Mouse (Mus musculus) MEL (cell line): ENCODE measurements around the gene Ctsw. TPM values are rescaled to one million over a fixed set of nuclear protein-coding genes. Genes with fewer than 3 reads are reported as not detected.
A peak's percentile ranks its signal among the peaks of the same experiment; 100 is the strongest.

Source experiments
- DNase-seq: peaks from one replicate; pipeline ENCODE4 v3.0.0; 2011; ENCODE audit warnings: low read depth, low spot score
- H3K27ac ChIP-seq: 2 replicates; pipeline ENCODE4 v1.5.1; 2012; ENCODE audit warnings: low read depth, mild to moderate bottlenecking, control low read depth, low read length, moderate library complexity; ENCODE audit not compliant: control insufficient read depth
- H3K27me3 ChIP-seq, 2 experiments: fragments of 150-350 bp in 1 of 2; sonication (generic) in 1 of 2; 2 replicates each; pipeline ENCODE4 v1.6.1; 2012; ENCODE audit warnings: low read length in 2 of 2, mild to moderate bottlenecking in 2 of 2, improper control_type of control experiment in 1 of 2, moderate library complexity in 1 of 2; ENCODE audit not compliant: insufficient read depth in 2 of 2, control insufficient read depth in 1 of 2
- H3K36me3 ChIP-seq, 2 experiments: 2 replicates each; pipeline ENCODE4 v1.6.1; 2012 to 2014; ENCODE audit warnings: low read length in 2 of 2, improper control_type of control experiment in 1 of 2, inconsistent platforms in 1 of 2, mild to moderate bottlenecking in 1 of 2; ENCODE audit not compliant: insufficient read depth in 2 of 2, control insufficient read depth in 1 of 2
- H3K4me1 ChIP-seq, 2 experiments: fragments of 150-350 bp in 1 of 2; sonication (generic) in 1 of 2; 2 replicates each; pipeline ENCODE4 v1.6.1; 2012; ENCODE audit warnings: low read length in 2 of 2, improper control_type of control experiment in 1 of 2, mild to moderate bottlenecking in 1 of 2; ENCODE audit not compliant: insufficient read depth in 2 of 2, control insufficient read depth in 1 of 2
- H3K4me3 ChIP-seq, 2 experiments: fragments of 150-350 bp in 1 of 2; sonication (generic) in 1 of 2; 2 replicates each; pipeline ENCODE4 v1.5.1; 2012; ENCODE audit warnings: low read depth in 2 of 2, low read length in 2 of 2, mild to moderate bottlenecking in 2 of 2, moderate library complexity in 2 of 2, control low read depth in 1 of 2, improper control_type of control experiment in 1 of 2; ENCODE audit not compliant: control insufficient read depth in 1 of 2, insufficient read depth in 1 of 2
- H3K79me2 ChIP-seq: 2 replicates; pipeline ENCODE4 v1.6.1; 2012; ENCODE audit warnings: mild to moderate bottlenecking, low read length, moderate library complexity; ENCODE audit not compliant: control insufficient read depth, poor library complexity, insufficient read depth
- H3K9ac ChIP-seq: 2 replicates; pipeline ENCODE4 v1.6.1; 2012; ENCODE audit warnings: low read depth, mild to moderate bottlenecking, control low read depth, low read length, moderate library complexity; ENCODE audit not compliant: control insufficient read depth, poor library complexity, severe bottlenecking
- H3K9me3 ChIP-seq: fragments of 150-350 bp; sonication (generic); replicated peaks from 2 replicates; pipeline ENCODE4 v1.6.1; 2012; ENCODE audit warnings: mild to moderate bottlenecking, low read length, improper control_type of control experiment, moderate library complexity; ENCODE audit not compliant: insufficient read depth
- BHLHE40 ChIP-seq: IDR thresholded peaks from 2 replicates; pipeline ENCODE4 v1.6.1; 2012; ENCODE audit warnings: low read depth, mild to moderate bottlenecking, inconsistent platforms, low read length, improper control_type of control experiment, borderline replicate concordance
- CHD1 ChIP-seq: IDR thresholded peaks from 2 replicates; pipeline ENCODE4 v1.6.1; 2012; ENCODE audit warnings: low read depth, mild to moderate bottlenecking, inconsistent platforms, low read length, improper control_type of control experiment
- CHD2 ChIP-seq: IDR thresholded peaks from 2 replicates; pipeline ENCODE4 v1.6.1; 2011; ENCODE audit warnings: low read length, improper control_type of control experiment
- E2F4 ChIP-seq: IDR thresholded peaks from 2 replicates; pipeline ENCODE4 v1.6.1; 2011; ENCODE audit warnings: low read depth, low read length, improper control_type of control experiment, borderline replicate concordance
- ELF1 ChIP-seq: IDR thresholded peaks from 2 replicates; pipeline ENCODE4 v1.6.1; 2014; ENCODE audit warnings: low read depth, mild to moderate bottlenecking, inconsistent platforms, low read length, improper control_type of control experiment, moderate library complexity
- EP300 ChIP-seq, 2 experiments: IDR thresholded peaks; 2 replicates each; pipeline ENCODE4 v1.6.1; 2011; ENCODE audit warnings: improper control_type of control experiment in 2 of 2, low read length in 2 of 2, low read depth in 1 of 2, mild to moderate bottlenecking in 1 of 2
- ETS1 ChIP-seq: IDR thresholded peaks from 2 replicates; pipeline ENCODE4 v1.6.1; 2012; ENCODE audit warnings: low read depth, mild to moderate bottlenecking, inconsistent platforms, low read length, improper control_type of control experiment, moderate library complexity
- GABPA ChIP-seq: IDR thresholded peaks from 2 replicates; pipeline ENCODE4 v1.6.1; 2012; ENCODE audit warnings: low read depth, mild to moderate bottlenecking, inconsistent platforms, low read length, improper control_type of control experiment, moderate library complexity
- GATA1 ChIP-seq: IDR thresholded peaks from 2 replicates; pipeline ENCODE4 v1.6.1; 2011; ENCODE audit warnings: low read depth, low read length, improper control_type of control experiment
- HCFC1 ChIP-seq: IDR thresholded peaks from 2 replicates; pipeline ENCODE4 v1.6.1; 2012; ENCODE audit warnings: low read depth, mild to moderate bottlenecking, inconsistent platforms, low read length, improper control_type of control experiment, moderate library complexity
- JUND ChIP-seq: IDR thresholded peaks from 2 replicates; pipeline ENCODE4 v1.6.1; 2011; ENCODE audit warnings: low read depth, mild to moderate bottlenecking, improper control_type of control experiment, low read length
- KAT2A ChIP-seq: conservative IDR thresholded peaks from 2 replicates; pipeline ENCODE4 v1.6.1; 2012; ENCODE audit warnings: low read depth, low read length, improper control_type of control experiment, inconsistent platforms
- MAFK ChIP-seq: IDR thresholded peaks from 2 replicates; pipeline ENCODE4 v1.6.1; 2011; ENCODE audit warnings: low read depth, mild to moderate bottlenecking, low read length, improper control_type of control experiment, borderline replicate concordance
- MAX ChIP-seq: IDR thresholded peaks from 2 replicates; pipeline ENCODE4 v1.6.1; 2011; ENCODE audit warnings: low read length, improper control_type of control experiment
- MAZ ChIP-seq: IDR thresholded peaks from 2 replicates; pipeline ENCODE4 v1.6.1; 2012; ENCODE audit warnings: low read depth, mild to moderate bottlenecking, inconsistent platforms, low read length, improper control_type of control experiment
- MEF2A ChIP-seq: IDR thresholded peaks from 2 replicates; pipeline ENCODE4 v1.6.1; 2014; ENCODE audit warnings: low read depth, mild to moderate bottlenecking, inconsistent platforms, low read length, improper control_type of control experiment; ENCODE audit not compliant: poor library complexity, insufficient replicate concordance, severe bottlenecking; ENCODE audit errors: extremely low read depth
- MXI1 ChIP-seq: IDR thresholded peaks from 2 replicates; pipeline ENCODE4 v1.6.1; 2011; ENCODE audit warnings: mild to moderate bottlenecking, low read depth, low read length, improper control_type of control experiment
- MYB ChIP-seq: IDR thresholded peaks from 2 replicates; pipeline ENCODE4 v1.6.1; 2011; ENCODE audit warnings: mild to moderate bottlenecking, low read depth, low read length, improper control_type of control experiment
- MYC ChIP-seq: IDR thresholded peaks from 2 replicates; pipeline ENCODE4 v1.6.1; 2011; ENCODE audit warnings: low read depth, mild to moderate bottlenecking, low read length, improper control_type of control experiment, moderate library complexity
- NELFE ChIP-seq: IDR thresholded peaks from 2 replicates; pipeline ENCODE4 v1.6.1; 2011; ENCODE audit warnings: low read depth, low read length, improper control_type of control experiment
- NRF1 ChIP-seq: IDR thresholded peaks from 2 replicates; pipeline ENCODE4 v1.6.1; 2014; ENCODE audit warnings: low read depth, mild to moderate bottlenecking, inconsistent platforms, low read length, improper control_type of control experiment, moderate library complexity; ENCODE audit not compliant: poor library complexity, insufficient read depth, severe bottlenecking
- POLR2A ChIP-seq, 2 experiments: IDR thresholded peaks; 2 replicates each; pipeline ENCODE4 v1.6.1; 2011 to 2012; ENCODE audit warnings: low read length in 2 of 2, mild to moderate bottlenecking in 2 of 2, control low read depth in 1 of 2, improper control_type of control experiment in 1 of 2, low read depth in 1 of 2, moderate library complexity in 1 of 2; ENCODE audit not compliant: control insufficient read depth in 1 of 2, insufficient read depth in 1 of 2, poor library complexity in 1 of 2
- POLR2AphosphoS2 ChIP-seq: IDR thresholded peaks from 2 replicates; pipeline ENCODE4 v1.6.1; 2011; ENCODE audit warnings: low read length, improper control_type of control experiment
- POLR2AphosphoS5 ChIP-seq: IDR thresholded peaks from 2 replicates; pipeline ENCODE4 v1.6.1; 2012; ENCODE audit warnings: low read depth, borderline replicate concordance, mild to moderate bottlenecking, inconsistent platforms, low read length, moderate library complexity, mixed read lengths
- RCOR1 ChIP-seq: IDR thresholded peaks from 2 replicates; pipeline ENCODE4 v1.6.1; 2012; ENCODE audit warnings: low read depth, mild to moderate bottlenecking, inconsistent platforms, low read length, improper control_type of control experiment
- SIN3A ChIP-seq: IDR thresholded peaks from 2 replicates; pipeline ENCODE4 v1.6.1; 2012; ENCODE audit warnings: low read length, improper control_type of control experiment, inconsistent platforms
- SMC3 ChIP-seq: IDR thresholded peaks from 2 replicates; pipeline ENCODE4 v1.6.1; 2011; ENCODE audit warnings: low read depth, low read length, improper control_type of control experiment
- TAL1 ChIP-seq: IDR thresholded peaks from 2 replicates; pipeline ENCODE4 v1.6.1; 2012; ENCODE audit warnings: mild to moderate bottlenecking, inconsistent platforms, low read length, moderate library complexity, mixed read lengths
- TBP ChIP-seq: IDR thresholded peaks from 2 replicates; pipeline ENCODE4 v1.8.0; 2011; ENCODE audit warnings: low read depth, low read length, improper control_type of control experiment
- TCF12 ChIP-seq: IDR thresholded peaks from 2 replicates; pipeline ENCODE4 v1.6.1; 2014; ENCODE audit warnings: low read depth, mild to moderate bottlenecking, inconsistent platforms, low read length, improper control_type of control experiment, moderate library complexity
- UBTF ChIP-seq: IDR thresholded peaks from 2 replicates; pipeline ENCODE4 v1.6.1; 2012; ENCODE audit warnings: low read depth, mild to moderate bottlenecking, inconsistent platforms, low read length, improper control_type of control experiment, moderate library complexity, borderline replicate concordance; ENCODE audit not compliant: insufficient read depth
- USF2 ChIP-seq, 2 experiments: IDR thresholded peaks; 2 replicates each; pipeline ENCODE4 v1.6.1; 2011 to 2012; ENCODE audit warnings: improper control_type of control experiment in 2 of 2, low read length in 2 of 2, borderline replicate concordance in 1 of 2, inconsistent platforms in 1 of 2, low read depth in 1 of 2, mild to moderate bottlenecking in 1 of 2; ENCODE audit not compliant: insufficient read depth in 1 of 2
- ZC3H11A ChIP-seq: IDR thresholded peaks from 2 replicates; pipeline ENCODE4 v1.6.1; 2012; ENCODE audit warnings: low read depth, mild to moderate bottlenecking, inconsistent platforms, low read length, improper control_type of control experiment
- ZKSCAN1 ChIP-seq: IDR thresholded peaks from 2 replicates; pipeline ENCODE4 v1.6.1; 2012; ENCODE audit warnings: low read depth, mild to moderate bottlenecking, inconsistent platforms, low read length, improper control_type of control experiment, moderate library complexity
- ZMIZ1 ChIP-seq: IDR thresholded peaks from 2 replicates; pipeline ENCODE4 v1.6.1; 2012; ENCODE audit warnings: low read depth, mild to moderate bottlenecking, inconsistent platforms, low read length, improper control_type of control experiment, moderate library complexity
- polyA plus RNA-seq, 2 experiments: library from polyadenylated mRNA; stranded (reverse) in 1 of 2; unstranded in 1 of 2; fragments of >175 nt in 1 of 2; fragments of >200 nt in 1 of 2; gene quantifications; 2 replicates each; pipeline versions ENCODE4 v1.2.1 to v1.2.4; 2012; ENCODE audit warnings: low replicate concordance in 2 of 2, low read depth in 1 of 2; ENCODE audit not compliant: insufficient read length in 2 of 2, insufficient read depth in 1 of 2, missing spikeins in 1 of 2
- total RNA-seq: library from RNA; depleted of rRNA; stranded (reverse); fragments of 300-350 nt; gene quantifications from 2 replicates; pipeline ENCODE4 v1.2.3, GENCODE M21; 2012

The Ctsw gene
- total and polyA plus RNA-seq, 3 experiments: 0.15 to 0.39 TPM; not detected in 1

DNA sequence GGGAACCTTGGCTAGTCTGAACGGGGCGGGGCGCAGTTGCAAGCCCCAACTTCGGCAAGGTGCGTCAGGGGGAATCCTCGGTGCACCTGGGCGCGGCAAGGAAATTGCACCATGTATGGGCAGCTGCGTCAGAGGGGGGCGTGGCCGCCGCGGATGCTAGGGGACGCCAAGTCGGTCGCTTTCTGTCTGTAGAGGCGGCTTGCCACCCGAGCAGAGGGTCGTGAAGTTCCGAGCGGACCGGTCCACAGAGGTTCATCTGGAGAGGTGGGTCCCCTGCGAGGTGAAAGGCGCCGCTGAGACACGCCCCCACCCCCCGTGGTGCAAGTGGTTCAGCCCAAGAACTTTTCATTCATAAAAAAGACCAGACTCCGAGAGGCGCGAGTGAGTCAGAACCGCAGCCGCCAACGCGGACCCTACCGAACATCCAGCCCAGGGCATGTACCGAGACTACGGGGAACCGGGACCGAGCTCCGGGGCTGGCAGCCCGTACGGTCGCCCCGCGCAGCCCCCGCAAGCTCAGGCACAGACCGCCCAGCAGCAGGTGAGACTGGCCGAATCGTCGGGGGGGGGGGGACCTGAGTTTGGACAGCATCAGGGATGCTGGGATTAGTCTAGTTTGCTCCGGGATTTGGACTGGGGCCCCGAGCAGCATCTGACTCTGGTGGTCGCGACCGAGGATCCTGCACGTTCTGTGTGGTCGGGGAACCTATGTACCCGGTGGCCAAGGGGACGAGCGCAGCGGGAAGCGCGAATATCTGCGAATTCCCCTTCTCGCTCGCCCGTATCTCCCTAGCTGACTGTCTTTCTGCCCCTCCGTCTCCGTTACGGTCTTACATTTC, 20.6 kb downstream of the Ctsw start, which contains the start of gene Fosl1:
Gene Fosl1, plus strand, starts transcription at position 33 of the 839 bp plus-strand sequence.
- Histone ChIP-seq H3K27ac (peak within 1 kb of the TSS; percentile 20; the same call in 1 of the 2 replicates), H3K9me3 (no peaks in the 10 kb centered on the region), H3K9ac (peak within 1 kb of the TSS; percentile 64), H3K36me3 (peaks cover 0 to 4% of the 10 kb centered on the region in 2 experiments; a peak in 2 of 4 replicates), H3K4me1 (peaks cover 0 to 25% of the 10 kb centered on the region in 2 experiments; a peak in 3 of 4 replicates), H3K4me3 (peak within 1 kb of the TSS; percentile 80 to 81), H3K27me3 (no peaks in the 10 kb centered on the region), H3K79me2 (peaks cover 6% of the 10 kb centered on the region; the same call in 1 of the 2 replicates)
- DNase-seq: peak; percentile 82
- TF ChIP-seq JUND (no peak), UBTF (no peak), MEF2A (no peak), POLR2A (IDR thresholded peaks at IDR 0.05; ENCODE audit: control insufficient read depth in 1 of 2, insufficient read depth in 1 of 2, low read depth in 1 of 2, low read length in 2 of 2, poor library complexity in 1 of 2) (peak in 1 of 2 experiments; percentile 18; a peak in 1 of 4 replicates), ELF1 (no peak), RCOR1 (no peak), MYB (no peak), ZC3H11A (no peak), POLR2AphosphoS2 (no peak), MAFK (no peak), GATA1 (no peak), CHD1 (peak; percentile 82; the same call in 1 of the 2 replicates), SIN3A (peak; percentile 50; the same call in 1 of the 2 replicates), POLR2AphosphoS5 (no peak), MAZ (no peak; the same call in 1 of the 2 replicates), BHLHE40 (no peak), GABPA (no peak), MAX (no peak), MXI1 (peak; percentile 51), KAT2A (no peak), CHD2 (no peak), TBP (no peak), ETS1 (peak; percentile 36; the same call in 1 of the 2 replicates), ZKSCAN1 (no peak), MYC (no peak), E2F4 (no peak), ZMIZ1 (no peak), TAL1 (no peak), USF2 (IDR thresholded peaks at IDR 0.05; ENCODE audit: borderline replicate concordance in 1 of 2, insufficient read depth in 1 of 2, low read depth in 1 of 2, low read length in 2 of 2) (no peak), NELFE (peak; percentile 48; the same call in 1 of the 2 replicates), SMC3 (0 out of 2 replicates have a peak, but pooled peaks have one; percentile 2), EP300 (IDR thresholded peaks at IDR 0.05; ENCODE audit: low read depth in 1 of 2, low read length in 2 of 2) (no peak), NRF1 (no peak), HCFC1 (0 out of 2 replicates have a peak, but pooled peaks have one; percentile 42), TCF12 (no peak)
